Mouse (Mus musculus) CH12.LX (cell line): ENCODE measurements at regions not wholly inside any gene's neighbourhood (a gene's known extent, or its start where the extent isn't known, plus 50 kb on each side); places are given as distances from the start of the nearest gene placed in this dataset.
A peak's percentile ranks its signal among the peaks of the same experiment; 100 is the strongest.

Experiments
- CHD2 ChIP-seq: IDR thresholded peaks from 2 replicates; pipeline ENCODE4 v1.6.1; 2011; ENCODE audit warnings: low read length, improper control_type of control experiment
- CTCF ChIP-seq, 2 experiments: IDR thresholded peaks in 1 of 2; conservative IDR thresholded peaks in 1 of 2; 2 replicates each; pipeline ENCODE4 v1.5.1; 2011 to 2012; ENCODE audit warnings: low read depth in 2 of 2, low read length in 2 of 2, improper control_type of control experiment in 1 of 2, inconsistent platforms in 1 of 2, mild to moderate bottlenecking in 1 of 2, moderate library complexity in 1 of 2
- ELF1 ChIP-seq: IDR thresholded peaks from 2 replicates; pipeline ENCODE4 v1.6.1; 2014; ENCODE audit warnings: low read depth, mild to moderate bottlenecking, inconsistent platforms, low read length, improper control_type of control experiment
- HCFC1 ChIP-seq: IDR thresholded peaks from 2 replicates; pipeline ENCODE4 v1.6.1; 2012; ENCODE audit warnings: low read depth, mild to moderate bottlenecking, inconsistent platforms, low read length, improper control_type of control experiment
- JUN ChIP-seq: IDR thresholded peaks from 2 replicates; pipeline ENCODE4 v1.6.1; 2011; ENCODE audit warnings: low read depth, mild to moderate bottlenecking, low read length, improper control_type of control experiment, moderate library complexity; ENCODE audit not compliant: insufficient read depth
- MEF2A ChIP-seq: IDR thresholded peaks from 2 replicates; pipeline ENCODE4 v1.6.1; 2014; ENCODE audit warnings: low read depth, mild to moderate bottlenecking, inconsistent platforms, low read length, improper control_type of control experiment, borderline replicate concordance
- MXI1 ChIP-seq: IDR thresholded peaks from 2 replicates; pipeline ENCODE4 v1.6.1; 2011; ENCODE audit warnings: mild to moderate bottlenecking, low read depth, low read length, improper control_type of control experiment
- MYC ChIP-seq: IDR thresholded peaks from 2 replicates; pipeline ENCODE4 v1.6.1; 2011; ENCODE audit warnings: low read depth, mild to moderate bottlenecking, improper control_type of control experiment, low read length
- POLR2A ChIP-seq: IDR thresholded peaks from 2 replicates; pipeline ENCODE4 v1.6.1; 2011; ENCODE audit warnings: low read depth, mild to moderate bottlenecking, improper control_type of control experiment, low read length
- POLR2AphosphoS2 ChIP-seq: IDR thresholded peaks from 2 replicates; pipeline ENCODE4 v1.6.1; 2011; ENCODE audit warnings: low read depth, low read length, improper control_type of control experiment
- SMC3 ChIP-seq: IDR thresholded peaks from 2 replicates; pipeline ENCODE4 v1.6.1; 2011; ENCODE audit warnings: low read depth, low read length, improper control_type of control experiment
- ZMIZ1 ChIP-seq: IDR thresholded peaks from 2 replicates; pipeline ENCODE4 v1.6.1; 2012; ENCODE audit warnings: low read depth, mild to moderate bottlenecking, inconsistent platforms, low read length, improper control_type of control experiment
- ZNF384 ChIP-seq: IDR thresholded peaks from 2 replicates; pipeline ENCODE4 v1.6.1; 2012; ENCODE audit warnings: low read depth, low read length, improper control_type of control experiment, inconsistent platforms

GRCm38 (mm10) chr9:63896073-63896807 is 125.6 kb downstream of the Smad6 start:
- TF ChIP-seq ZNF384 (no peak), ELF1 (no peak), MYC (no peak), CTCF (conservative IDR thresholded peaks at IDR 0.05 in 1 of 2, IDR thresholded peaks at IDR 0.05 in 1 of 2; ENCODE audit: low read depth in 2 of 2, low read length in 2 of 2) (no peak), HCFC1 (no peak), CHD2 (no peak), JUN (0 out of 2 replicates have a peak, but pooled peaks have one; percentile 5), POLR2A (no peak), MEF2A (no peak), MXI1 (no peak), ZMIZ1 (no peak), SMC3 (no peak), POLR2AphosphoS2 (no peak)
